In the genomic region with DNA sequence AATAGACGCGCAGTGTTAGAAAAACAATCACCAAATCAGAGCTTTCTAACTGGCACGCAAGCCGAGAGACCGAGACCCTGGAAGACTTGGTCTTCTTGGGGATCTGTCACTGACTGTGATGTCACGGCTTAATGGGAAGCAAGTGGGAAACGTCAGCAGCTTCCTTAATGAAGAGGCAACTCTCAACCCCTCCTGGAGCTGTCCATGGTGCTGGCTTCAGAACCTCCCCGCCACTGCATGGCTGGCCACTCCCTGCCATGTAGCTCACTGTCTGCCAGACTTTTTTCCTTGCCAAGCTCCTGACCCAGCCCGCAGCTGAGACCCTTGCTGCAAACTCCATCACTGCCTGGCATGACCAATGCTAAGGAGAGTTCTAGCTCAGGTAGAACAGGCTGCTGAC, we compare ENCODE assay signal across 9 mouse cellular contexts.
DNase-seq lines count a peak whose midpoint lies in the region; ATAC-seq and TF ChIP-seq lines count a peak whose summit lies in the region.
"Had no signal": no experiment of that assay in that cellular context is flagged by ENCODE, and none has a peak within 500 bp of the region (broad histone marks: within the 10 kb centered on the region; RNA-seq: fewer than 3 reads in every experiment).

No protein-coding gene starts in this region.

- no peak overlapping the region for H3K4me2 ChIP-seq in midbrain, embryonic 14.5 days (ENCODE audit: low read length)
- H3K4me2 ChIP-seq in midbrain, embryonic 16.5 days (ENCODE audit: low read length): no peak overlapping the region
- no peak overlapping the region for H3K4me2 ChIP-seq in neural tube, embryonic 11.5 days (ENCODE audit: low read depth)

- intact Hi-C loops in gastrocnemius, adult 2 months (cut with DNase I): no loop called here
- intact Hi-C loops in left cerebral cortex, postnatal 14 days (cut with DNase I): no loop called here

- H3K9ac ChIP-seq in midbrain, embryonic 14.5 days (replicated peaks; ENCODE audit: low read length): no peak overlapping the region
- no peak overlapping the region for H3K9ac ChIP-seq in midbrain, embryonic 16.5 days (ENCODE audit: low read depth, low read length)
- H3K9ac ChIP-seq in neural tube, embryonic 11.5 days (ENCODE audit: low read length): no peak overlapping the region

- no peak overlapping the region for H3K4me3 ChIP-seq in gastrocnemius, adult 2 months
- H3K4me3 ChIP-seq in midbrain, embryonic 14.5 days (replicated peaks; ENCODE audit: low read depth, low read length): no peak overlapping the region
- no peak overlapping the region for H3K4me3 ChIP-seq in midbrain, embryonic 16.5 days (ENCODE audit: low read depth, low read length)
- H3K4me3 ChIP-seq in embryonic facial prominence, embryonic 10.5 days: no peak overlapping the region
- no peak overlapping the region for H3K4me3 ChIP-seq in neural tube, embryonic 11.5 days (ENCODE audit: low read depth, low read length)
- H3K4me3 ChIP-seq: heart, adult 2 months had no signal

- peak; percentile 47 for DNase-seq in gastrocnemius, adult 2 months
- DNase-seq in gastrocnemius, adult 18-20 months (ENCODE audit: low spot score): no peak
- peak; percentile 63 for DNase-seq in midbrain, embryonic 14.5 days
- peak; percentile 87 for DNase-seq in embryonic facial prominence, embryonic 10.5 days (ENCODE audit: low spot score)
- DNase-seq in neural tube, embryonic 11.5 days (ENCODE audit: low spot score): peak; percentile 66
- no peak for DNase-seq in left cerebral cortex, postnatal 14 days (ENCODE audit: low spot score in 2 of 2)
- DNase-seq in MN1 (ENCODE audit: low spot score): no peak

- no peak for TF ChIP-seq CTCF in gastrocnemius, adult 2 months (IDR thresholded peaks at IDR 0.05)

- H3K27ac ChIP-seq in gastrocnemius, adult 2 months: no peak overlapping the region
- no peak overlapping the region for H3K27ac ChIP-seq in midbrain, embryonic 14.5 days (replicated peaks; ENCODE audit: low read depth, low read length)
- no peak overlapping the region for H3K27ac ChIP-seq in midbrain, embryonic 16.5 days (ENCODE audit: low read length)
- H3K27ac ChIP-seq in embryonic facial prominence, embryonic 10.5 days (replicated peaks): no peak overlapping the region
- no peak overlapping the region for H3K27ac ChIP-seq in neural tube, embryonic 11.5 days (ENCODE audit: low read depth, low read length)
- H3K27ac ChIP-seq: heart, adult 2 months had no signal

- H3K4me1 ChIP-seq in midbrain, embryonic 14.5 days (ENCODE audit: control insufficient read depth, insufficient read depth, low read length): 0 out of 2 replicates have a peak, but pooled peaks cover 9% of the 10 kb centered on the region
- H3K4me1 ChIP-seq in midbrain, embryonic 16.5 days (ENCODE audit: control insufficient read depth, insufficient read depth, low read length): peaks cover 3% of the 10 kb centered on the region; the same call in 1 of the 2 replicates
- no peaks in the 10 kb centered on the region for H3K4me1 ChIP-seq in embryonic facial prominence, embryonic 10.5 days
- no peaks in the 10 kb centered on the region for H3K4me1 ChIP-seq in neural tube, embryonic 11.5 days (ENCODE audit: control insufficient read depth, insufficient read depth, low read length)

- 23% methylated on average over 9 of the region's 9 CpGs for WGBS in midbrain, embryonic 14.5 days
- WGBS in midbrain, embryonic 16.5 days: 26% methylated on average over 9 of the region's 9 CpGs
- WGBS in embryonic facial prominence, embryonic 10.5 days: 22% methylated on average over 9 of the region's 9 CpGs
- WGBS in neural tube, embryonic 11.5 days: 25% methylated on average over 9 of the region's 9 CpGs

- no peaks in the 10 kb centered on the region for H3K9me3 ChIP-seq in midbrain, embryonic 14.5 days (ENCODE audit: control insufficient read depth, low read length)
- H3K9me3 ChIP-seq in midbrain, embryonic 16.5 days (replicated peaks; ENCODE audit: control insufficient read depth, low read length, poor library complexity, severe bottlenecking): no peaks in the 10 kb centered on the region
- no peaks in the 10 kb centered on the region for H3K9me3 ChIP-seq in embryonic facial prominence, embryonic 10.5 days
- H3K9me3 ChIP-seq in neural tube, embryonic 11.5 days (ENCODE audit: control insufficient read depth, low read length): no peaks in the 10 kb centered on the region

- peaks cover 5% of the 10 kb centered on the region; the same call in 1 of the 2 replicates for H3K27me3 ChIP-seq in midbrain, embryonic 14.5 days (ENCODE audit: control insufficient read depth, insufficient read depth, low read length)
- H3K27me3 ChIP-seq in midbrain, embryonic 16.5 days (ENCODE audit: control insufficient read depth, insufficient read depth, low read depth, low read length): peaks cover 2% of the 10 kb centered on the region; the same call in 1 of the 2 replicates
- no peaks in the 10 kb centered on the region for H3K27me3 ChIP-seq in embryonic facial prominence, embryonic 10.5 days (replicated peaks; ENCODE audit: low read depth, poor library complexity, severe bottlenecking)
- H3K27me3 ChIP-seq in neural tube, embryonic 11.5 days (ENCODE audit: control insufficient read depth, insufficient read depth, low read length): no peaks in the 10 kb centered on the region

- ATAC-seq in midbrain, embryonic 14.5 days (ENCODE audit: low FRiP score, low TSS enrichment): no peak
- ATAC-seq in midbrain, embryonic 16.5 days: no peak
- no peak for ATAC-seq in neural tube, embryonic 11.5 days (ENCODE audit: insufficient read depth, low FRiP score, low TSS enrichment)

- H3K36me3 ChIP-seq in midbrain, embryonic 14.5 days (ENCODE audit: control insufficient read depth, insufficient read depth, low read length): no peaks in the 10 kb centered on the region
- no peaks in the 10 kb centered on the region for H3K36me3 ChIP-seq in midbrain, embryonic 16.5 days (ENCODE audit: control insufficient read depth, insufficient read depth, low read length)
- no peaks in the 10 kb centered on the region for H3K36me3 ChIP-seq in embryonic facial prominence, embryonic 10.5 days (replicated peaks)
- no peaks in the 10 kb centered on the region for H3K36me3 ChIP-seq in neural tube, embryonic 11.5 days (ENCODE audit: control insufficient read depth, insufficient read depth, low read length)

Comparison
In these comparisons a context has a peak if more than half of its experiments do, and no peak if none do; other contexts are left out.
1. DNase-seq: peak in gastrocnemius, adult 2 months (single experiment), midbrain, embryonic 14.5 days (single experiment), embryonic facial prominence, embryonic 10.5 days (single experiment) and neural tube, embryonic 11.5 days (single experiment); none in gastrocnemius, adult 18-20 months (single experiment), left cerebral cortex, postnatal 14 days (0 of 2) and MN1 (single experiment).